ENCODE assay signal across 8 mouse cellular contexts in the genomic region with DNA sequence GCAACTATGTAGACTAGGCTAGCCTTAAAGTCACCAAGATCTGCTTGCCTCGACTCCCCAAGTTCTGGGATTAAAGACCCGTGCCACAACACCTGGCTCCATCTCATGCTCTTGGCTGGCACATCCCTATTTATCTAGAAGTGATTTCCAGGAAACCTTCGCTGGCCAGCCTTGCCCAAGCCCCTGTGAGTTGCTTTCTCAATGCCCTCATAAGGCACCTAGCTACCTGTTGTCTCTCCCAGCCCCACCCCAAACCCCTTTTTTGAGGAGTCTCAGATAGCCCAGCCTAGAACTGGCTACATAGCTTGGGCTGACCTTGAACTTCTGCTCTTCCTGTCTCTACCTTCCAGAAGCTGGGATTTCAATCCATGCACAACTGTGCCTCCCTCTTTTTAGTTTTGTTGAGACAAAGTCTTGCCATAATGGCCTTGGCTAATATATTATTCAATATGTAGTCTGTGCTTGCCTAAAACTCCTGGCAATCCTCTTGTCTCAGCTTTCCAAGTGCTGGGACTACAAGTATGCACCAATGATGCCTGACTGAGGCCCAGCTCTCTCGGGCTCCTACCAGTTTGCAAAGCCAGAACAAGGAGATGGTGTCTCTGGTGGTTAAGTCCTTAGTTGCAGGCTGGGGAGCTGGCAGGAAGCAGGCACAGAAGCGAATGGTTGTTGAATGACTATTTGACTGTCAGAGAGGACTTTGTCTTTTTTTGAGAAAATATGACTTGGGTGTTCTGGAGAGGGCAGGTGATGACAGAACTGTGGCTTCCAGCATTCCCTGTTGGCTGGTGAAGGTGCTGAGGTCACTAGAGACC. TPM values are rescaled to one million over a fixed set of nuclear protein-coding genes. Genes with fewer than 3 reads are reported as not detected.
DNase-seq lines count a peak whose midpoint lies in the region; ATAC-seq and TF ChIP-seq lines count a peak whose summit lies in the region.

No protein-coding gene starts in this region.

- intact Hi-C loops in heart, postnatal 25 days (cut with DNase I): loop anchor here (2.0 to 10.0 kb wide), 2 partner anchors 55 to 191 kb away; no protein-coding TSS in a partner anchor

- no peak for TF ChIP-seq CTCF in G1E (IDR thresholded peaks at IDR 0.05; ENCODE audit: low read depth, low read length)

- H3K27me3 ChIP-seq in G1E (ENCODE audit: insufficient read depth, low read length): peaks cover 3% of the 10 kb centered on the region; the same call in 1 of the 2 replicates
- H3K27me3 ChIP-seq in forebrain, embryonic 12.5 days: no peaks in the 10 kb centered on the region
- no peaks in the 10 kb centered on the region for H3K27me3 ChIP-seq in kidney, embryonic 16.5 days (ENCODE audit: insufficient read depth, low read length)

- peaks cover 50% of the 10 kb centered on the region for H3K4me1 ChIP-seq in G1E (ENCODE audit: insufficient read depth, low read depth, low read length)
- H3K4me1 ChIP-seq in forebrain, embryonic 12.5 days: peaks cover 30% of the 10 kb centered on the region
- peaks cover 20% of the 10 kb centered on the region for H3K4me1 ChIP-seq in kidney, embryonic 16.5 days (ENCODE audit: insufficient read depth, low read length)

- no peak overlapping the region for H3K9ac ChIP-seq in forebrain, embryonic 12.5 days
- peak overlapping the region; percentile 96; the same call in 1 of the 2 replicates for H3K9ac ChIP-seq in kidney, embryonic 16.5 days (replicated peaks; ENCODE audit: low read length)

- DNase-seq in heart, adult 11 months: peak; percentile 93
- no peak for DNase-seq in heart, postnatal 25 days (ENCODE audit: low spot score)
- DNase-seq in G1E (ENCODE audit: low spot score): no peak
- DNase-seq in thymus, postnatal 25 days: peak; percentile 52
- no peak for DNase-seq in left cerebral cortex, adult 18-20 months (ENCODE audit: low spot score in 2 of 2)

- peaks cover 2% of the 10 kb centered on the region for H3K36me3 ChIP-seq in G1E (replicated peaks)
- no peaks in the 10 kb centered on the region for H3K36me3 ChIP-seq in forebrain, embryonic 12.5 days (replicated peaks)
- no peaks in the 10 kb centered on the region for H3K36me3 ChIP-seq in kidney, embryonic 16.5 days (ENCODE audit: insufficient read depth, low read length)

- H3K4me3 ChIP-seq in G1E (ENCODE audit: low read depth, low read length): peak overlapping the region; percentile 88; the same call in 1 of the 2 replicates
- H3K4me3 ChIP-seq in forebrain, embryonic 12.5 days (replicated peaks): peak overlapping the region; percentile 90; the same call in 1 of the 2 replicates
- peak overlapping the region; percentile 61 for H3K4me3 ChIP-seq in kidney, embryonic 16.5 days (ENCODE audit: low read length)

- WGBS in forebrain, embryonic 12.5 days: 70% methylated on average over 5 of the region's 5 CpGs
- 65% methylated on average over 5 of the region's 5 CpGs for WGBS in kidney, embryonic 16.5 days

- peak overlapping the region; percentile 89 for H3K4me2 ChIP-seq in forebrain, embryonic 12.5 days
- peak overlapping the region; percentile 98 for H3K4me2 ChIP-seq in kidney, embryonic 16.5 days (replicated peaks; ENCODE audit: low read depth, low read length)

- H3K9me3 ChIP-seq in G1E (replicated peaks): no peaks in the 10 kb centered on the region
- H3K9me3 ChIP-seq in forebrain, embryonic 12.5 days: no peaks in the 10 kb centered on the region
- H3K9me3 ChIP-seq in kidney, embryonic 16.5 days (ENCODE audit: low read length): no peaks in the 10 kb centered on the region

- H3K27ac ChIP-seq in forebrain, embryonic 12.5 days: peak overlapping the region; percentile 98
- peak overlapping the region; percentile 99 for H3K27ac ChIP-seq in kidney, embryonic 16.5 days (ENCODE audit: low read length)

- ATAC-seq in G1E (ENCODE audit: extremely low read depth, insufficient number of reproducible peaks, low FRiP score, poor library complexity, severe bottlenecking): no peak
- ATAC-seq in forebrain, embryonic 12.5 days (ENCODE audit: low FRiP score): no peak
- ATAC-seq in kidney, embryonic 16.5 days (ENCODE audit: low FRiP score, low TSS enrichment): no peak
- ATAC-seq in megakaryocyte-erythroid progenitor cell, adult 5-6 weeks (replicated peaks; ENCODE audit: low FRiP score, low TSS enrichment, poor library complexity, severe bottlenecking): 0 out of 2 replicates have a peak, but pooled peaks have one; percentile 46

RNA-seq across cellular contexts. Expression of a gene that starts 0.8 kb away (rescaled TPM):
- 10 to 100 TPM; 27.7 to 29.9 TPM for total RNA-seq in heart, postnatal 25 days (2021)
- total RNA-seq in G1E (2014; fragmentation: Nextera tagmentation) (25.1 and 38.6 TPM in 2 replicates), G1E (2017) (10.7 and 13.1 TPM in 2 replicates)
- polyA plus RNA-seq in G1E (2012): 53.7 and 54.3 TPM in 2 replicates
- 30.5 and 33.9 TPM in 2 replicates for polyA plus RNA-seq in forebrain, embryonic 12.5 days (2016; fragmentation: Nextera tagmentation; extraction: Ambion mirVana)
- polyA plus RNA-seq in kidney, embryonic 16.5 days (2015; fragmentation: Nextera tagmentation; extraction: Ambion mirVana): 22.6 and 24.7 TPM in 2 replicates
- total RNA-seq in megakaryocyte-erythroid progenitor cell, adult 5-6 weeks (2014; fragmentation: Nextera tagmentation): 7.1 and 9.0 TPM in 2 replicates
- total RNA-seq in megakaryocyte-erythroid progenitor cell, adult 5-6 weeks (2017): 6.2 and 10.3 TPM in 2 replicates
- total RNA-seq in left cerebral cortex, adult 18-20 months (2021): 10 to 100 TPM; 19.4 to 22.1 TPM

Comparison
In these comparisons a context has a peak if more than half of its experiments do, and no peak if none do; other contexts are left out.
1. DNase-seq: peak in heart, adult 11 months (single experiment) and thymus, postnatal 25 days (single experiment); none in heart, postnatal 25 days (single experiment), G1E (single experiment) and left cerebral cortex, adult 18-20 months (0 of 2).
2. Peak in every context shown above with its lines, with median percentiles within 50 percentile points of each other: H3K4me3 ChIP-seq.